Comparison of ENCODE assay signal across 24 mouse cellular contexts in the genomic region with DNA sequence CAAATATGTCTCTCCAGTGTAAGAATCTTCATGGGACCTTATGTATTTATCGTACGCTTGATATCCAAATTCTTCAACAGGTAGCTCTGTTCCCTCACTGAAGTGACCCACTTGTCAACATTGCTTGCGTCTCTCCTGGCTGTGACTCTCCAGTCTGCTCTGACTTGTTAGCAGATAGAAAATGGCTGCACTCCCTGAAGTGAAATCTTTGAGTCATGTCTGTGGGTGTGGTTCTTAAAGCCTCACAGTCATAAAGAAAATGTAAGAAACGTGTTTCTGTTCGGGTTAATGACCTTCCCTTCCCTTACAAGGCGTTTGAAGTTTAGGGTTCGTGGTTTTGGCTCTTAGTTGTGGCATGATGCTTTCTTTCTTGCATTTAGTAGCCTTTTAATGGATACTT. TPM values are rescaled to one million over a fixed set of nuclear protein-coding genes. Genes with fewer than 3 reads are reported as not detected.
A peak's percentile ranks its signal among the peaks of the same experiment; 100 is the strongest.
DNase-seq lines count a peak whose midpoint lies in the region; ATAC-seq and TF ChIP-seq lines count a peak whose summit lies in the region.
"Had no signal": no experiment of that assay in that cellular context is flagged by ENCODE, and none has a peak within 500 bp of the region (broad histone marks: within the 10 kb centered on the region; RNA-seq: fewer than 3 reads in every experiment).

No protein-coding gene starts in this region.

- no peaks in the 10 kb centered on the region for H3K9me3 ChIP-seq in liver, embryonic 14.5 days (ENCODE audit: control insufficient read depth, low read length)
- H3K9me3 ChIP-seq: embryonic facial prominence, embryonic 13.5 days; hindbrain, embryonic 15.5 days; limb, embryonic 12.5 days; midbrain, embryonic 15.5 days had no signal

- H3K27me3 ChIP-seq in liver, embryonic 14.5 days (ENCODE audit: control insufficient read depth, insufficient read depth, low read length), result no peaks in the 10 kb centered on the region
- no peaks in the 10 kb centered on the region for H3K27me3 ChIP-seq in small intestine, adult 2 months (ENCODE audit: control insufficient read depth, insufficient read depth, low read length)
- H3K27me3 ChIP-seq: embryonic facial prominence, embryonic 13.5 days; hindbrain, embryonic 15.5 days; limb, embryonic 12.5 days; midbrain, embryonic 15.5 days; Patski had no signal

- no peak overlapping the region for H3K4me3 ChIP-seq in liver, embryonic 14.5 days (ENCODE audit: insufficient read depth in 1 of 2, low read depth in 2 of 2, low read length in 2 of 2)
- no peak overlapping the region for H3K4me3 ChIP-seq in small intestine, adult 2 months (ENCODE audit: low read depth, low read length)
- H3K4me3 ChIP-seq: embryonic facial prominence, embryonic 13.5 days; hindbrain, embryonic 15.5 days; limb, embryonic 12.5 days; midbrain, embryonic 15.5 days had no signal

- H3K36me3 ChIP-seq in liver, embryonic 14.5 days (replicated peaks; ENCODE audit: control insufficient read depth, insufficient read depth, low read depth), result no peaks in the 10 kb centered on the region; the same call in 1 of the 2 replicates
- H3K36me3 ChIP-seq in small intestine, adult 2 months (ENCODE audit: control insufficient read depth, insufficient read depth, low read length), result no peaks in the 10 kb centered on the region
- H3K36me3 ChIP-seq: hindbrain, embryonic 15.5 days; limb, embryonic 12.5 days; midbrain, embryonic 15.5 days had no signal

- no peak for DNase-seq in liver, embryonic 14.5 days (ENCODE audit: low read depth in 3 of 3, low spot score in 3 of 3)
- no peak for DNase-seq in liver
- peak; percentile 9 for DNase-seq in T-cell, adult 2 months (ENCODE audit: low spot score)
- no peak for DNase-seq in layer of hippocampus, adult 8-10 months (ENCODE audit: low spot score in 2 of 2)
- no peak for DNase-seq in right cerebral cortex, postnatal 14 days
- DNase-seq in lung, adult 18-20 months, result no peak
- DNase-seq: cerebellum, adult 2 months; heart, adult 18-20 months; lung, postnatal 14 days; right cerebral cortex, postnatal 25 days; thymus, adult 2 months had no signal

- 52% methylated on average over 7 of the region's 7 CpGs for WGBS in liver, embryonic 14.5 days (ENCODE audit: insufficient replicate concordance)
- 51% methylated on average over 7 of the region's 7 CpGs for WGBS in small intestine, adult 2 months

- no peak for TF ChIP-seq CTCF in liver, embryonic 14.5 days (IDR thresholded peaks at IDR 0.05; ENCODE audit: low read depth)
- TF ChIP-seq CTCF in small intestine, adult 2 months (IDR thresholded peaks at IDR 0.05; ENCODE audit: extremely low read depth, insufficient read length, insufficient replicate concordance, low read depth, low read length), result no peak

- H3K9ac ChIP-seq in liver, embryonic 14.5 days (replicated peaks), result no peak overlapping the region
- H3K9ac ChIP-seq: embryonic facial prominence, embryonic 13.5 days; hindbrain, embryonic 15.5 days; limb, embryonic 12.5 days; midbrain, embryonic 15.5 days had no signal

- TF ChIP-seq POLR2A in small intestine, adult 2 months (IDR thresholded peaks at IDR 0.05; ENCODE audit: low read depth, low read length), result no peak

- no peak; the same call in 1 of the 2 replicates for ATAC-seq in liver, embryonic 14.5 days (ENCODE audit: insufficient read depth)
- ATAC-seq in inflammation-experienced regulatory T-cells, adult 6 months, result peak; percentile 82
- ATAC-seq: forebrain, embryonic 14.5 days; midbrain, embryonic 15.5 days; Patski had no signal

- no peak for TF ChIP-seq EP300 in liver, embryonic 14.5 days (IDR thresholded peaks at IDR 0.05; ENCODE audit: low read depth)

- peaks cover 18 to 30% of the 10 kb centered on the region in 2 experiments for H3K4me1 ChIP-seq in liver, embryonic 14.5 days (replicated peaks; ENCODE audit: control insufficient read depth in 2 of 2, insufficient read depth in 2 of 2, low read length in 1 of 2)
- peaks cover 23% of the 10 kb centered on the region; the same call in 1 of the 2 replicates for H3K4me1 ChIP-seq in small intestine, adult 2 months (ENCODE audit: control insufficient read depth, insufficient read depth, insufficient read length, low read length)

- H3K4me2 ChIP-seq in liver, embryonic 14.5 days (ENCODE audit: low read depth), result peak overlapping the region; percentile 9; the same call in 1 of the 2 replicates
- H3K4me2 ChIP-seq: embryonic facial prominence, embryonic 13.5 days; hindbrain, embryonic 15.5 days; limb, embryonic 12.5 days; midbrain, embryonic 15.5 days had no signal

- no peak overlapping the region; the same call in none of the 2 replicates for H3K27ac ChIP-seq in liver, embryonic 14.5 days
- peak overlapping the region; percentile 61; the same call in 1 of the 2 replicates for H3K27ac ChIP-seq in small intestine, adult 2 months (ENCODE audit: insufficient read depth, low read depth, low read length)
- H3K27ac ChIP-seq: embryonic facial prominence, embryonic 13.5 days; hindbrain, embryonic 15.5 days; limb, embryonic 12.5 days; midbrain, embryonic 15.5 days had no signal

RNA-seq across cellular contexts. Expression of a gene that starts 8.2 kb away (rescaled TPM):
- polyA plus RNA-seq in liver, embryonic 14.5 days (2012; rRNA removed), result 13.3 and 13.5 TPM in 2 replicates
- polyA plus RNA-seq in liver, embryonic 14.5 days (2014; fragmentation: Nextera tagmentation; extraction: Ambion mirVana), result 12.5 and 14.8 TPM in 2 replicates
- polyA plus RNA-seq in inflammation-experienced regulatory T-cells, adult 6 months (2017; shearing (Covaris generic)), result 10 to 100 TPM; 18.1 to 26.0 (median 25.3) TPM
- polyA plus RNA-seq in small intestine, adult 2 months (2012; rRNA removed), result 36.4 and 107 TPM in 2 replicates
- total RNA-seq in layer of hippocampus, adult 8-10 months (2022), result 10 to 100 TPM; 39.2 to 50.7 (median 43.3) TPM

RNA-seq across cellular contexts. Expression of a gene that starts 35.0 kb away (rescaled TPM):
- 0.01 and 0.02 TPM in 2 replicates for polyA plus RNA-seq in liver, embryonic 14.5 days (2012; rRNA removed)
- polyA plus RNA-seq in liver, embryonic 14.5 days (2014; fragmentation: Nextera tagmentation; extraction: Ambion mirVana), result not detected in 2 replicates
- polyA plus RNA-seq in inflammation-experienced regulatory T-cells, adult 6 months (2017; shearing (Covaris generic)), result under 1 TPM in 1 of 3 experiments, not detected in 2; 0.32 TPM
- 0.04 and 0.05 TPM in 2 replicates for polyA plus RNA-seq in small intestine, adult 2 months (2012; rRNA removed)
- total RNA-seq in layer of hippocampus, adult 8-10 months (2022), result not detected
- total RNA-seq: adrenal gland, adult 18-20 months; common myeloid progenitor, adult 5-6 weeks; gastrocnemius, adult 18-20 months had no signal
- polyA plus RNA-seq: brain, embryonic 14.5 days; cerebellum, adult 2 months; embryonic facial prominence, embryonic 13.5 days; forebrain, embryonic 14.5 days; hindbrain, embryonic 15.5 days; limb, embryonic 12.5 days; midbrain, embryonic 15.5 days; neural tube, embryonic 11.5 days had no signal

RNA-seq across cellular contexts. Expression of a gene that starts 40.6 kb away (rescaled TPM):
- 0.67 and 0.73 TPM in 2 replicates for polyA plus RNA-seq in liver, embryonic 14.5 days (2012; rRNA removed)
- 0.98 and 1.4 TPM in 2 replicates for polyA plus RNA-seq in liver, embryonic 14.5 days (2014; fragmentation: Nextera tagmentation; extraction: Ambion mirVana)
- 1 to 10 TPM in 2 of 3 experiments, under 1 TPM in 1; 0.50 to 3.1 (median 1.5) TPM for polyA plus RNA-seq in inflammation-experienced regulatory T-cells, adult 6 months (2017; shearing (Covaris generic))
- 0.11 and 0.28 TPM in 2 replicates for polyA plus RNA-seq in small intestine, adult 2 months (2012; rRNA removed)
- 10 to 100 TPM in 3 of 4 experiments, 1 to 10 TPM in 1; 9.7 to 13.9 (median 11.4) TPM for total RNA-seq in layer of hippocampus, adult 8-10 months (2022)
- total RNA-seq: common myeloid progenitor, adult 5-6 weeks; gastrocnemius, adult 18-20 months had no signal
